Mouse (Mus musculus): ENCODE results near the gene Atp13a1. TPM values are rescaled to one million over a fixed set of nuclear protein-coding genes. Genes with fewer than 3 reads are reported as not detected.
A peak's percentile ranks its signal among the peaks of the same experiment; 100 is the strongest.

Gene Atp13a1
- total RNA-seq, 4 experiments from 2014 or later, result 6.7 to 9.7 (median 8.8) TPM

- DNase-seq (ENCODE audit: low spot score in 2 of 2), result no peak
Observed at GRCm38 (mm10) chr8:69799261-69799660, 8.3 kb downstream of the Atp13a1 start.

- no peak for DNase-seq (ENCODE audit: low spot score in 2 of 2)
Observed at GRCm38 (mm10) chr8:69799946-69800345, 9.0 kb downstream of the Atp13a1 start.

- no peak for DNase-seq (ENCODE audit: low spot score in 2 of 2)
Observed at GRCm38 (mm10) chr8:69801796-69802195, 10.8 kb downstream of the Atp13a1 start.

- DNase-seq (ENCODE audit: low spot score in 2 of 2), result no peak
Observed at GRCm38 (mm10) chr8:69802216-69802615, 11.3 kb downstream of the Atp13a1 start.

GRCm38 (mm10) chr8:69803366-69803765 is 12.4 kb downstream of the Atp13a1 start:
- peak in 1 of 2 experiments; percentile 2 for DNase-seq (ENCODE audit: low spot score in 2 of 2)

- peak in 1 of 2 experiments; percentile 1 for DNase-seq (ENCODE audit: low spot score in 2 of 2)
Observed at GRCm38 (mm10) chr8:69804537-69804936, 13.6 kb downstream of the Atp13a1 start.

GRCm38 (mm10) chr8:69805086-69805485 is 14.1 kb downstream of the Atp13a1 start:
- no peak for DNase-seq (ENCODE audit: low spot score in 2 of 2)

GRCm38 (mm10) chr8:69805491-69805890 is 14.5 kb downstream of the Atp13a1 start:
- no peak for DNase-seq (ENCODE audit: low spot score in 2 of 2)

- DNase-seq (ENCODE audit: low spot score in 2 of 2), result no peak
Observed at GRCm38 (mm10) chr8:69807236-69807635, 16.3 kb downstream of the Atp13a1 start.

GRCm38 (mm10) chr8:69808094-69808863 is 17.3 kb downstream of the Atp13a1 start, which contains the start of gene Gmip:
TSS of gene Gmip (plus strand) at chr8:69808679.
- peak; percentile 59 to 61 for DNase-seq (ENCODE audit: low spot score in 2 of 2)

- no peak for DNase-seq (ENCODE audit: low spot score in 2 of 2)
Observed at GRCm38 (mm10) chr8:69808864-69809403, 18.0 kb downstream of the Atp13a1 start.

GRCm38 (mm10) chr8:69809820-69810219 is 18.9 kb downstream of the Atp13a1 start:
- DNase-seq (ENCODE audit: low spot score in 2 of 2), result no peak

- DNase-seq (ENCODE audit: low spot score in 2 of 2), result no peak
Observed at GRCm38 (mm10) chr8:69814881-69815280, 23.9 kb downstream of the Atp13a1 start.

- DNase-seq (ENCODE audit: low spot score in 2 of 2), result no peak
Observed at GRCm38 (mm10) chr8:69815396-69815795, 24.4 kb downstream of the Atp13a1 start.

GRCm38 (mm10) chr8:69820466-69820865 is 29.5 kb downstream of the Atp13a1 start:
- DNase-seq (ENCODE audit: low spot score in 2 of 2), result no peak

- no peak for DNase-seq (ENCODE audit: low spot score in 2 of 2)
Observed at GRCm38 (mm10) chr8:69821971-69822385, 31.0 kb downstream of the Atp13a1 start.

GRCm38 (mm10) chr8:69822386-69823191 is 31.6 kb downstream of the Atp13a1 start, which contains the start of gene Lpar2:
TSS of gene Lpar2 (plus strand) at chr8:69822429.
- DNase-seq (ENCODE audit: low spot score in 2 of 2), result no peak

GRCm38 (mm10) chr8:69826371-69826770 is 35.4 kb downstream of the Atp13a1 start:
- no peak for DNase-seq (ENCODE audit: low spot score in 2 of 2)

- DNase-seq (ENCODE audit: low spot score in 2 of 2), result peak; percentile 33 to 55
Observed at GRCm38 (mm10) chr8:69832298-69832853, 41.4 kb downstream of the Atp13a1 start, which contains the start of gene Pbx4. TSS of gene Pbx4 (plus strand) at chr8:69832491.

GRCm38 (mm10) chr8:69837057-69837682 is 46.2 kb downstream of the Atp13a1 start:
- no peak for DNase-seq (ENCODE audit: low spot score in 2 of 2)

Data from gastrocnemius, adult 8-10 months (tissue).